Mouse (Mus musculus) embryonic fibroblast, embryonic 13.5 days (primary cell): ENCODE results near the gene Nr4a1.

Source experiments
- CTCF ChIP-seq: IDR thresholded peaks from 2 replicates; pipeline ENCODE4 v1.5.1; 2011; ENCODE audit warnings: mild to moderate bottlenecking, control low read depth, low read length, moderate library complexity, borderline replicate concordance; ENCODE audit not compliant: insufficient read depth
- POLR2A ChIP-seq: IDR thresholded peaks from 2 replicates; pipeline ENCODE4 v1.6.1; 2011; ENCODE audit warnings: low read depth, mild to moderate bottlenecking, control low read depth, low read length, moderate library complexity

DNA sequence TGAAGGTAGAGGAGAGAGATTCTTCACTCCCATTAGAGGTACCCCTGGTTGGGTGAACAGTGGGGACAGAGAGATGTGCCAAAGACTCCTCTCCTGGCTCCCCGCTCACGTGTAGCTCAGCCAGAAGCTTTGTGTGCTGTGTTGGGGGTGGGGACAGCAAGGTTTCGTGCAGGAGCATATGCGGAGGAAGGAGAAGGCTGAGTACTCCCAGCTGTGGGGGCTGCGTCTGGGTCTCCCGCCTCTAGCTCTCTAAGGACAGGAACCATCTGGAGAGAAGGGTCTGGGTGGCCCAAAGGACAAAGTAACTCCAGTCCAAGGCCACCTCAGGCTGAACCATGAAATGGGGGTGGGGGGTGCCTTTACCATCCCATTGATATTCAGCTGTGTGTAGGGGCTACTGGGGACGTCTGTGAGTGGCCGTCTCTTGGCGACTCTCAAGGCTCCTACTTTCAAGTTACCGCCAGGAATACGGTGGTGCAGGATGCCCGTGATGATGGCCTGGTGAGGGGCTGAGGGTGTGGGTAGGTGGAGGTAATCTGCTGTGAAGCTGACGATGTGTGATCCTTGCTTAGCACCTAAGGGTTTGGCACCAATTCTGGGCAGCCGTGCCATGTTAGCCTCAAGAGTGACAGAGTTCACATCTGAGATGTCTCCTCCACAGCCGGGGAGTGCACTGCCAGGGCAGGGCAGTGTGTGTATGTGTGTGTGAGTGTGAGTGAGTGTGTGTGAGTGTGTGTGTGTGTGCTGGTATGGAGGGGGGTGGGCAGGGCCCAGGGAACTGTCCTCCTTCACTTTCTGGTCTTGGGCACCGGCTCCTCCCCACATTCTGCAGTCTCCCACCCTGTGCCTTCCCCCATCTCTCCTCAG lies 40.2 kb downstream of the Nr4a1 start:
- TF ChIP-seq CTCF (no peak), POLR2A (no peak)
